Mouse (Mus musculus) C2C12 (cell line): Measurements from ENCODE around the gene Gga3. TPM values are rescaled to one million over a fixed set of nuclear protein-coding genes. Genes with fewer than 3 reads are reported as not detected.

Source experiments
- H3K27me3 ChIP-seq: one replicate; pipeline ENCODE4 v1.6.1; 2011; ENCODE audit not compliant: control insufficient read depth, insufficient read depth, insufficient read length
- H3K36me3 ChIP-seq: one replicate; pipeline ENCODE4 v1.6.1; 2011; ENCODE audit not compliant: control insufficient read depth, insufficient read depth
- H3K4me3 ChIP-seq: one replicate; pipeline ENCODE4 v1.5.1; 2011; ENCODE audit warnings: mild to moderate bottlenecking, control low read depth; ENCODE audit not compliant: poor library complexity, insufficient read depth, severe bottlenecking
- H3K79me2 ChIP-seq: one replicate; pipeline ENCODE4 v1.6.1; 2011; ENCODE audit not compliant: control insufficient read depth, insufficient read depth
- H3K79me3 ChIP-seq: one replicate; pipeline ENCODE4 v1.6.1; 2011; ENCODE audit warnings: low read depth, control low read depth
- H3ac ChIP-seq: one replicate; pipeline ENCODE3; 2011; ENCODE audit warnings: low read depth; ENCODE audit not compliant: control insufficient read depth, insufficient read length
- CEBPB ChIP-seq: IDR thresholded peaks from one replicate; pipeline ENCODE4 v1.6.1; 2011; ENCODE audit warnings: low read depth, mild to moderate bottlenecking, control low read depth, moderate library complexity
- CTCF ChIP-seq: IDR thresholded peaks from one replicate; pipeline ENCODE4 v1.5.1; 2011; ENCODE audit not compliant: control insufficient read depth, insufficient read depth, insufficient read length
- FOSL1 ChIP-seq: IDR thresholded peaks from one replicate; pipeline ENCODE4 v1.8.0; 2011; ENCODE audit warnings: mild to moderate bottlenecking, low read length; ENCODE audit not compliant: poor library complexity, insufficient read depth, severe bottlenecking
- MAX ChIP-seq: IDR thresholded peaks from one replicate; pipeline ENCODE4 v1.6.1; 2011; ENCODE audit warnings: mild to moderate bottlenecking, control low read depth
- MYOD1 ChIP-seq: IDR thresholded peaks from one replicate; pipeline ENCODE4 v1.6.1; 2011; ENCODE audit warnings: low read depth; ENCODE audit not compliant: control insufficient read depth, insufficient read length
- MYOG ChIP-seq: IDR thresholded peaks from one replicate; pipeline ENCODE4 v1.6.1; 2011; ENCODE audit not compliant: control insufficient read depth, insufficient read length; ENCODE audit errors: extremely low read depth
- USF1 ChIP-seq: IDR thresholded peaks from one replicate; pipeline ENCODE4 v1.6.1; 2011; ENCODE audit warnings: low read depth, mild to moderate bottlenecking, control low read depth, moderate library complexity
- polyA plus RNA-seq: library from polyadenylated mRNA; unstranded; fragments of >200 nt; fragmentation: generic; extraction: Trizol; gene quantifications from one replicate; pipeline ENCODE4 v1.2.1, GENCODE M21; 2012; ENCODE audit warnings: missing spikeins

Gene Gga3
- polyA plus RNA-seq, 1 experiment, result 16.0 TPM

GRCm38 (mm10) chr11:115619949-115620348 lies 16.1 kb upstream of the Gga3 start:
- Histone ChIP-seq H3ac (no peak overlapping the region), H3K27me3 (no peaks in the 10 kb centered on the region), H3K4me3 (no peak overlapping the region), H3K36me3 (peaks cover 8% of the 10 kb centered on the region), H3K79me2 (no peaks in the 10 kb centered on the region), H3K79me3 (no peaks in the 10 kb centered on the region)
- no peak for TF ChIP-seq CTCF

DNA sequence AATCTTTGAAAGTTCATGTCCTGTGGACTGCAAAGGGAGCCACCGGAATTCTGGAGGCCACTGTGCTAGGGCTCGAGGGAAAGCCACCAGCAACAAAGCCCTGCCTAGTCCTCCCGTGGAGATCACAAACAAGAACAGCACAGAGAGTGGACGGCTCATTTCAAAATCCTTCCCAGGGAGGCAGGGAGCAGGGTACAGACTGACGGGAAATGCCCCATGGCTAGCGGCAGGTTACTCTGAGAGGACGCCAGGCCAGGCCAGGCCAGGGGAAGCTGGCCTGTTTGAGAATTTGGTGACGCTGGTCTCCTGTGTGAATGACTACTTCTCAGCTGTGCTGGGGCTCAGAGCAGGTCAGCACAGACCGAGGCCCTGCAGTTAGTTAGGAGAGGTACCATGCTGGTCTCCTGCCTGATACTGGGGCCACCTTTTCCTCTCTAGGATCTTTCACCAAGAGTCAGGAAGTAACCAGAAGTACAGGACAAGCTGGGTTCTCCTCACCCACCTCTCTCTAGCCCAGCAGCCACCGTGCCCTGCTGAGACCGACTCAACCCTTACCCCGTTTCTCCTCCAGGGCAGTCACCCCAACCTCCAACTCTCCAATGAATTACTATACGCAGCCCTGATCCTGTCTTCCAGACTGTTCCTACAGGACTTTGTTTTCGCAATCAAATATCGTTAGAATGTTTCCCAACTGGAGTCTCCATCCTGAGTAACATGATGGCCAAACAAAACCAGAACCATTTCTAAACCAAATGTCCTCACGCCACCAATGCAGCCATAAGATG lies 15.1 kb upstream of the Gga3 start:
- Histone ChIP-seq H3ac (no peak overlapping the region), H3K4me3 (no peak overlapping the region), H3K79me3 (no peaks in the 10 kb centered on the region), H3K79me2 (no peaks in the 10 kb centered on the region), H3K36me3 (peaks cover 8% of the 10 kb centered on the region), H3K27me3 (no peaks in the 10 kb centered on the region)
- no peak for TF ChIP-seq MAX

- Histone ChIP-seq H3K79me3 (no peaks in the 10 kb centered on the region), H3K4me3 (no peak overlapping the region), H3K27me3 (no peaks in the 10 kb centered on the region), H3K79me2 (no peaks in the 10 kb centered on the region), H3ac (no peak overlapping the region), H3K36me3 (peaks cover 8% of the 10 kb centered on the region)
- TF ChIP-seq MYOD1 (no peak), CEBPB (no peak), FOSL1 (no peak), MYOG (no peak), CTCF (no peak), USF1 (no peak), MAX (no peak)
Measured at GRCm38 (mm10) chr11:115618001-115618400, 14.2 kb upstream of the Gga3 start.

DNA sequence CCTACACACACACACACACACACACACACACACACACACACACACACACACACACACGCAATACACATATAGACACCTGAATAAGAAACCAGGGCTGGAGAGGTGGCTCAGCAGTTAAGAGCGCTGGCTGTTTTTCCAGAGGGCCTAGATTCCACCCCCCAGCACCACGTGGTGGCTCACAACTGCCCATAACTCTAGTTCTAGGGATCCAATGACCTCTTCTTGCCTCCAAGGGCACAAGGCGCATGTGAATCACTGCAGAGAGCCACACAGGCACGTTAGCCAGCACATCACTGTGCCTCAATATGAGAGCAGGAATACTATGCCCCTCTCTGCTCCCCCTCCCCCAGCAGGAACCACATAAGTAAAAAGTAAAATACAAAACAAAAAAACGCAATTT lies 13.0 kb upstream of the Gga3 start:
- Histone ChIP-seq H3K27me3 (no peaks in the 10 kb centered on the region), H3K79me2 (no peaks in the 10 kb centered on the region), H3K4me3 (no peak overlapping the region), H3K36me3 (peaks cover 8% of the 10 kb centered on the region), H3ac (no peak overlapping the region), H3K79me3 (no peaks in the 10 kb centered on the region)
- TF ChIP-seq FOSL1 (no peak), MYOD1 (no peak)

GRCm38 (mm10) chr11:115616371-115616770 lies 12.5 kb upstream of the Gga3 start:
- no peaks in the 10 kb centered on the region for H3K79me3 ChIP-seq
- H3ac ChIP-seq, result no peak overlapping the region
- no peaks in the 10 kb centered on the region for H3K27me3 ChIP-seq
- H3K4me3 ChIP-seq, result no peak overlapping the region
- peaks cover 8% of the 10 kb centered on the region for H3K36me3 ChIP-seq
- H3K79me2 ChIP-seq, result no peaks in the 10 kb centered on the region
- TF ChIP-seq MAX, result no peak
- TF ChIP-seq USF1, result no peak

DNA sequence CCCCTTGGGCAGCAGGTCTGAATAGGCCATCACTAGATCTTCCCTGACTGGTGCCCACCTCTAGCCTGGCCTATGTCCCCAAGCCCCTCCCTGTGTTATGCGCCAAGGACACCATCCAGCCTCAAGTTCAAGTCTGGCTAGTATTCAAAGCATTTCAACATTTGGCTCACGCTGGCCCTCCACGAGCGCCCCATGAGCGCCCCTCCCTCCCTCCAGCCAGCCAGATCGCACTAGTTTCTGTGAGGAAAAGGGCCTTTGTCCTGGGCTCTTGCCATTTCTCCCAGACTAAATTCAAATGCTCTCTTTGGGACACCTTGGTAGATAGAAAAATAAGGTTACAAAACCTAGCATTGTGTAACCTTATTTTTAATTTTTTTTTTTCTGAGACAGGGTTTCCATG lies 12.0 kb upstream of the Gga3 start:
- no peaks in the 10 kb centered on the region for H3K79me3 ChIP-seq
- no peak overlapping the region for H3ac ChIP-seq
- peaks cover 8% of the 10 kb centered on the region for H3K36me3 ChIP-seq

More for the DNA sequence above, 12.0 kb upstream of the Gga3 start:
- TF ChIP-seq CTCF, result no peak
- no peak for TF ChIP-seq MYOD1
- no peak for TF ChIP-seq USF1
- no peak for TF ChIP-seq FOSL1
- no peak for TF ChIP-seq CEBPB
- no peak for TF ChIP-seq MYOG
- TF ChIP-seq MAX, result no peak
- H3K4me3 ChIP-seq, result no peak overlapping the region
- H3K27me3 ChIP-seq, result no peaks in the 10 kb centered on the region
- no peaks in the 10 kb centered on the region for H3K79me2 ChIP-seq
